Comparison of ENCODE assay signal across 35 mouse cellular contexts in genomic region chr2:59876482-59876881, GRCm38 (mm10).
"Had no signal": no experiment of that assay in that cellular context is flagged by ENCODE, and none has a peak within 500 bp of the region (broad histone marks: within the 10 kb centered on the region; RNA-seq: fewer than 3 reads in every experiment).

No protein-coding gene starts in this region.

- H3K27ac ChIP-seq: heart, embryonic 10.5 days; heart, embryonic 13.5 days; heart, embryonic 15.5 days; hindbrain, embryonic 10.5 days; hindbrain, embryonic 12.5 days; hindbrain, embryonic 13.5 days; hindbrain, embryonic 14.5 days; hindbrain, embryonic 15.5 days; hindbrain, postnatal 0 days; intestine, embryonic 15.5 days; kidney, embryonic 15.5 days; kidney, postnatal 0 days; layer of hippocampus, adult 2 months had no signal

- H3K4me2 ChIP-seq: heart, embryonic 11.5 days; heart, embryonic 12.5 days; heart, embryonic 13.5 days; heart, embryonic 15.5 days; hindbrain, embryonic 12.5 days; hindbrain, embryonic 13.5 days; hindbrain, embryonic 14.5 days; hindbrain, embryonic 15.5 days; intestine, embryonic 15.5 days; kidney, embryonic 15.5 days had no signal

- ATAC-seq: hindbrain, embryonic 16.5 days; hindbrain, postnatal 0 days; inflammation-experienced regulatory T-cells, adult 6 months; intestine, embryonic 15.5 days; intestine, embryonic 16.5 days; intestine, postnatal 0 days had no signal

- H3K9me3 ChIP-seq: heart, embryonic 15.5 days; hindbrain, embryonic 12.5 days; hindbrain, embryonic 15.5 days; intestine, embryonic 15.5 days; kidney, embryonic 15.5 days had no signal

- H3K27me3 ChIP-seq: heart, embryonic 12.5 days; heart, embryonic 13.5 days; heart, embryonic 15.5 days; hindbrain, embryonic 12.5 days; hindbrain, embryonic 13.5 days; hindbrain, embryonic 15.5 days; intestine, embryonic 15.5 days; kidney, embryonic 15.5 days had no signal

- H3K9ac ChIP-seq: heart, embryonic 12.5 days; heart, embryonic 13.5 days; heart, embryonic 15.5 days; hindbrain, embryonic 12.5 days; hindbrain, embryonic 13.5 days; hindbrain, embryonic 14.5 days; hindbrain, embryonic 15.5 days; intestine, embryonic 15.5 days; kidney, embryonic 15.5 days had no signal

- DNase-seq: heart, postnatal 10 days; heart, postnatal 14 days; heart, postnatal 36 days; heart, postnatal 4 days; kidney, adult 11 months; kidney, adult 18-20 months; kidney, adult 2 months; kidney, adult 8-10 months; kidney, adult 9 months; kidney, postnatal 10 days; kidney, postnatal 14 days; kidney, postnatal 25 days; kidney, postnatal 36 days; kidney, postnatal 4 days; layer of hippocampus, adult 9-11 months; layer of hippocampus, postnatal 36 days had no signal

- H3K4me1 ChIP-seq: hindbrain, embryonic 10.5 days; hindbrain, embryonic 12.5 days; hindbrain, embryonic 13.5 days; intestine, embryonic 15.5 days had no signal

- H3K4me3 ChIP-seq: heart, embryonic 10.5 days; heart, embryonic 12.5 days; heart, embryonic 13.5 days; heart, embryonic 15.5 days; hindbrain, embryonic 10.5 days; hindbrain, embryonic 12.5 days; hindbrain, embryonic 13.5 days; hindbrain, embryonic 15.5 days; intestine, embryonic 15.5 days; kidney, embryonic 15.5 days; layer of hippocampus, adult 2 months had no signal
